Comparison of ENCODE assay signal across 1 mouse cellular context in genomic region chr8:110218511-110218910, GRCm38 (mm10).
TF ChIP-seq lines count a peak whose summit lies in the region.

No protein-coding gene starts in this region.

TF ChIP-seq in MEL, 35 proteins besides CTCF, POLR2A, EP300 and RAD21 (continued from another document):
- TF ChIP-seq MEF2A (IDR thresholded peaks at IDR 0.05; ENCODE audit: extremely low read depth, insufficient replicate concordance, low read depth, low read length, poor library complexity, severe bottlenecking) (no peak), MXI1 (IDR thresholded peaks at IDR 0.05; ENCODE audit: low read depth, low read length) (no peak), E2F4 (IDR thresholded peaks at IDR 0.05; ENCODE audit: borderline replicate concordance, low read depth, low read length) (no peak), POLR2AphosphoS2 (IDR thresholded peaks at IDR 0.05; ENCODE audit: low read length) (no peak), POLR2AphosphoS5 (IDR thresholded peaks at IDR 0.05; ENCODE audit: borderline replicate concordance, low read depth, low read length) (no peak), MYB (IDR thresholded peaks at IDR 0.05; ENCODE audit: low read depth, low read length) (no peak), CHD1 (IDR thresholded peaks at IDR 0.05; ENCODE audit: low read depth, low read length) (no peak), SIN3A (IDR thresholded peaks at IDR 0.05; ENCODE audit: low read length) (peak; percentile 67; the same call in 1 of the 2 replicates), MAX (IDR thresholded peaks at IDR 0.05; ENCODE audit: low read length) (no peak), TAL1 (IDR thresholded peaks at IDR 0.05; ENCODE audit: low read length) (no peak), GATA1 (IDR thresholded peaks at IDR 0.05; ENCODE audit: low read depth, low read length) (0 out of 2 replicates have a peak, but pooled peaks have one; percentile 17), BHLHE40 (IDR thresholded peaks at IDR 0.05; ENCODE audit: borderline replicate concordance, low read depth, low read length) (no peak), ZMIZ1 (IDR thresholded peaks at IDR 0.05; ENCODE audit: low read depth, low read length) (no peak), MAZ (IDR thresholded peaks at IDR 0.05; ENCODE audit: low read depth, low read length) (no peak), USF1 (IDR thresholded peaks at IDR 0.05; ENCODE audit: low read depth, low read length) (no peak), ZKSCAN1 (IDR thresholded peaks at IDR 0.05; ENCODE audit: low read depth, low read length) (no peak), NRF1 (IDR thresholded peaks at IDR 0.05; ENCODE audit: insufficient read depth, low read depth, low read length, poor library complexity, severe bottlenecking) (no peak), CHD2 (IDR thresholded peaks at IDR 0.05; ENCODE audit: low read length) (no peak), KAT2A (conservative IDR thresholded peaks at IDR 0.05; ENCODE audit: low read depth, low read length) (no peak), ETS1 (IDR thresholded peaks at IDR 0.05; ENCODE audit: low read depth, low read length) (peak; percentile 65), MAFK (IDR thresholded peaks at IDR 0.05; ENCODE audit: borderline replicate concordance, low read depth, low read length) (no peak), ZC3H11A (IDR thresholded peaks at IDR 0.05; ENCODE audit: low read depth, low read length) (no peak), ZNF384 (IDR thresholded peaks at IDR 0.05; ENCODE audit: low read depth, low read length) (no peak)
